Mouse (Mus musculus): ENCODE data around the gene Upp2. TPM values are rescaled to one million over a fixed set of nuclear protein-coding genes. Genes with fewer than 3 reads are reported as not detected.

Upp2 gene
- total RNA-seq, 2 experiments from 2014 or later = 26.7 to 33.8 TPM

- H3K4me3 ChIP-seq = no peak overlapping the region
- TF ChIP-seq CTCF (IDR thresholded peaks at IDR 0.05) = no peak
- no peak overlapping the region for H3K27ac ChIP-seq
- DNase-seq (ENCODE audit: extremely low spot score in 1 of 2, low spot score in 2 of 2) = no peak
- intact Hi-C loops (cut with DNase I) = no loop called here
Observed at GRCm38 (mm10) chr2:58557045-58557845, 9.9 kb upstream of the Upp2 start.

GRCm38 (mm10) chr2:58562137-58562536 is 5.0 kb upstream of the Upp2 start:
- no peak for DNase-seq (ENCODE audit: extremely low spot score in 1 of 2, low spot score in 2 of 2)
- intact Hi-C loops (cut with DNase I) = no loop called here
- no peak for TF ChIP-seq CTCF (IDR thresholded peaks at IDR 0.05)
- Histone ChIP-seq H3K27ac (no peak overlapping the region), H3K4me3 (no peak overlapping the region)

DNA sequence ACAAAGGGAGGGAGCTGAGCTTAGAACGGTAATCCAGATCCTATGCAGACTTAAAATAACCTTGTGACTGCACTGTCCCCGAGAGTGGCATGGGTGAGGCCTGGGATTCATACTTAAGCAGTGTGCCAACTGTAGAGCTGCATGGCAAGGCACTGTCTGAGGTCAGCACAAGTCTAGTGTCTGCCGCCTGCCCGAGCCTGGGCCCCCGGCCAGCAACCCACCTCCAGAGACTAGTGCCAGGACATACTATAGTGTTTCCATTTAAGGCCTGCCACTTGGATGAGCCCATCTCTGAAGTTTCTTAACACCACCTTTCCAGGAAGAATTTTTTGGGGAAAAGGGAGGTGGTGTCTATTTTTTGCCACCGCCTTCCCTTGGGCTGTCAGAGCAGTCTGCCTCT is 1.8 kb upstream of the Upp2 start:
- intact Hi-C loops (cut with DNase I) = loop anchor here (1.0 to 5.0 kb wide), 2 partner anchors 88 to 102 kb away; no protein-coding TSS in a partner anchor
- no peak for TF ChIP-seq CTCF (IDR thresholded peaks at IDR 0.05)
- H3K27ac ChIP-seq = peak overlapping the region; percentile 19; the same call in 1 of the 2 replicates
- DNase-seq (ENCODE audit: extremely low spot score in 1 of 2, low spot score in 2 of 2) = peak; percentile 36 to 70
- peak overlapping the region; percentile 72 for H3K4me3 ChIP-seq

DNA sequence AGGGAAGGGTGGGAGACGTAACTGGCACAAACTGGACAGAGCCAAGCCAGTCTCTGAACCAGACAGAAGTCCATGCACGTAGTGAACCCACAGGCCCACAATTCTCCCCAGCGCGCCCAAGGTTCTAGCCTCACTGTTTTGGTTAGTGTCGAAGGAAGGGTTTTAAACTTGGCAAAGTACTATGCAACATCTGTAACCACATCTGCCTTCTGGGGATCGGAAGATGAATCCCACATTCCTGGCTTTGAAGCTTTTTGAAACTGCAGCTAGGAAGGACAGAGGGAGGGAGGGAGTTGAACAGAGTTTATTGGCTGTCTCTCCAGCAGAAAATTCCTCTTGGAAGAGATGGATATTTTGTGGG is 1.1 kb upstream of the Upp2 start:
- TF ChIP-seq CTCF (IDR thresholded peaks at IDR 0.05) = no peak
- H3K27ac ChIP-seq = peak overlapping the region; percentile 88
- DNase-seq (ENCODE audit: extremely low spot score in 1 of 2, low spot score in 2 of 2) = no peak
- peak overlapping the region; percentile 72 for H3K4me3 ChIP-seq
- intact Hi-C loops (cut with DNase I) = loop anchor here (2.0 to 5.0 kb wide), 2 partner anchors 81 to 101 kb away; no protein-coding TSS in a partner anchor

GRCm38 (mm10) chr2:58566410-58567065 is 560 bp upstream of the Upp2 start:
- intact Hi-C loops (cut with DNase I) = loop anchor here (1.0 to 5.0 kb wide), 4 partner anchors 20 to 101 kb away; no protein-coding TSS in a partner anchor
- no peak for TF ChIP-seq CTCF (IDR thresholded peaks at IDR 0.05)

GRCm38 (mm10) chr2:58567866-58568719 is 995 bp downstream of the Upp2 start:
- DNase-seq (ENCODE audit: extremely low spot score in 1 of 2, low spot score in 2 of 2) = no peak
- intact Hi-C loops (cut with DNase I) = loop anchor here (1.0 to 5.0 kb wide), 4 partner anchors 18 to 99 kb away; no protein-coding TSS in a partner anchor
- no peak for TF ChIP-seq CTCF (IDR thresholded peaks at IDR 0.05)
- H3K4me3 ChIP-seq = peak overlapping the region; percentile 72
- H3K27ac ChIP-seq = peak overlapping the region; percentile 95

More at GRCm38 (mm10) chr2:58566410-58567065, 560 bp upstream of the Upp2 start:
- Histone ChIP-seq H3K27ac (peak overlapping the region; percentile 95), H3K4me3 (peak overlapping the region; percentile 72)
- DNase-seq (ENCODE audit: extremely low spot score in 1 of 2, low spot score in 2 of 2) = peak in 1 of 2 experiments; percentile 62

DNA sequence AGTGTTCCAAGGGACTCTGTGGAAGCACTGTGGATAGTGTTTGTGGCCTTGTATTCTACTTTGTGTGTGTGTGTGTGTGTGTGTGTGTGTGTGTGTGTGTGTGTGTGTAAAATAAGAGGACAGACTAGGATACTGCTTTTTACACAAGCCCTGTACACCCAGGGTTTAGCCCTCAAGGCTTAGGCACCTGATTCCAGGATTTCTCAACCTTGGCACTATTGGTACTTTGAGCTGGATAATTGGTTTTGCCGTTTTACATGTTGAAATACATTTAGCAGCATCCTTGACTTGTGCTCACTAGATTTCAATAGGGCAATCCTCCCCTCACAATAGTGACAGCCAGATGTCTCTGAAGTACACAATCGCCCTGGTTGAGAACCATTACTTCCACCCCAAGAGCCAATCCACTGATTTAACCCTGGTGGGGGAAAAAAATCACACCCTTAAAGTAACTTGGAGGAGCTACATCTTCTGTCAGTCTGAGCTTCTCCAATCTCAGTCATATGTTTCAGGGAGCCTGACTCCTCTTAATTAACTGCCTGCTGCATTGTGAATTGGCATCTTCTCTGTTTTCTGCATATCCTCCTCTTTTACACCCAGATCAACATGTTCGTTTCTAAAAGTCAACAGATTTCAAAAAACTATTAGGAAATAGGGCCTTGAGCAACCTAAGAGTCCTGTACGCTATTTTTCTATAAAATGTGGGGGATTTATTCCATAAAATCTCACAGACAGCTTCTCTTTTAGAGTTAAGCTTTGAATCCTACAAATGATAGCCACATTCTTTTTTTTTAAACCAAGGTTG is 1.9 kb downstream of the Upp2 start:
- no peak overlapping the region; the same call in 1 of the 2 replicates for H3K4me3 ChIP-seq
- no peak; the same call in 1 of the 2 replicates for TF ChIP-seq CTCF (IDR thresholded peaks at IDR 0.05)
- DNase-seq (ENCODE audit: extremely low spot score in 1 of 2, low spot score in 2 of 2) = no peak
- no peak overlapping the region for H3K27ac ChIP-seq
- intact Hi-C loops (cut with DNase I) = loop anchor here (5.0 kb wide), 1 partner anchor 98 kb away; no protein-coding TSS in a partner anchor

GRCm38 (mm10) chr2:58574167-58574566 is 7.1 kb downstream of the Upp2 start:
- intact Hi-C loops (cut with DNase I) = no loop called here
- no peak for TF ChIP-seq CTCF (IDR thresholded peaks at IDR 0.05)
- no peak overlapping the region for H3K27ac ChIP-seq
- DNase-seq (ENCODE audit: extremely low spot score in 1 of 2, low spot score in 2 of 2) = no peak
- no peak overlapping the region for H3K4me3 ChIP-seq

DNA sequence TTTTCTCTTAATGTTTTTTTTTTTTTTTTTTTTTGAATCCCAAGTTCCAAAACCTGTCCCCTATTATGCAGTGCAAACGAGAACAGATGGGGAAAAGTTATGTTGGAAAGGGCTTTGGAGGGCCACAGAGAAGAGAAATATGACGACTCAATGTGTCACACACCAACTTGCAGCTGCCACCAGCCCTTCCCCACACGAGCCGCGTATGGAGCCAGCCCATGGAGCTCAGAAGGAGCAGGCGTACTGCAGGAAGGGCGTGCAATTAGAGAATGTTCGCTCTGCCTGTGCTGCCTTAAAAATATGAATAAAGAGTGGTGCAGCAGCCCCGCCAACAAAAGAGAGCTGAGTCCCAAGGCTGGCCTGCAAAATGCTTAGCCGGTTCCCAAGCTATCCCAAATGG is 19.2 kb downstream of the Upp2 start:
- intact Hi-C loops (cut with DNase I) = loop anchor here (1.0 to 10.0 kb wide), 2 partner anchors 19 to 562 kb away; partner anchors contain the start of genes Acvr1 and Upp2
- Histone ChIP-seq H3K4me3 (no peak overlapping the region), H3K27ac (peak overlapping the region; percentile 74; the same call in 1 of the 2 replicates)
- no peak for TF ChIP-seq CTCF (IDR thresholded peaks at IDR 0.05)
- DNase-seq (ENCODE audit: extremely low spot score in 1 of 2, low spot score in 2 of 2) = peak; percentile 49 to 65

DNA sequence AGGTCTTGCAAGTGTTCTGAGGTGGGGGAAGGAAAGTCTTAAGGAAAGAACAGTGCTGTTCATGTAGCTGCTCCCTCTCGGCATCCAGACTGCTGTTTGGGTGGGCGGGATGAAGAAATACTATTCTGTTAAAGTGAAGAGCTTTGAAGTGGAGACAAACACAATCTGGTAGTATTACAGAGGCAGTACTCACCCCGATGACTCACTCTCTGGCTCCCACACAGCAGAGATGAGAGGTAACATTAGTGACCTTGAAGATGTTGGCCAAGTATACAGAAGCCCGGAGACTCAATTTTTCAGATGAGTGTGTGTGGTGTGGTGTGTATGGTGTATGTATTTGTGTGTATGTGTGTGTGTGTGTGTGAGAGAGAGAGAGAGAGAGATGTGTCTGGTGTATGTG is 22.5 kb downstream of the Upp2 start:
- H3K4me3 ChIP-seq = no peak overlapping the region
- no peak for TF ChIP-seq CTCF (IDR thresholded peaks at IDR 0.05)
- intact Hi-C loops (cut with DNase I) = loop anchor here (2.0 to 10.0 kb wide), 2 partner anchors 53 to 565 kb away; no protein-coding TSS in a partner anchor
- peak; percentile 34 to 51 for DNase-seq (ENCODE audit: extremely low spot score in 1 of 2, low spot score in 2 of 2)
- H3K27ac ChIP-seq = no peak overlapping the region
